Mouse (Mus musculus) embryonic fibroblast, embryonic 13.5 days (primary cell): ENCODE measurements around the gene Spns2.

ENCODE experiments used
- CTCF ChIP-seq: IDR thresholded peaks from 2 replicates; pipeline ENCODE4 v1.5.1; 2011; ENCODE audit warnings: mild to moderate bottlenecking, control low read depth, low read length, moderate library complexity, borderline replicate concordance; ENCODE audit not compliant: insufficient read depth
- POLR2A ChIP-seq: IDR thresholded peaks from 2 replicates; pipeline ENCODE4 v1.6.1; 2011; ENCODE audit warnings: low read depth, mild to moderate bottlenecking, control low read depth, low read length, moderate library complexity

DNA sequence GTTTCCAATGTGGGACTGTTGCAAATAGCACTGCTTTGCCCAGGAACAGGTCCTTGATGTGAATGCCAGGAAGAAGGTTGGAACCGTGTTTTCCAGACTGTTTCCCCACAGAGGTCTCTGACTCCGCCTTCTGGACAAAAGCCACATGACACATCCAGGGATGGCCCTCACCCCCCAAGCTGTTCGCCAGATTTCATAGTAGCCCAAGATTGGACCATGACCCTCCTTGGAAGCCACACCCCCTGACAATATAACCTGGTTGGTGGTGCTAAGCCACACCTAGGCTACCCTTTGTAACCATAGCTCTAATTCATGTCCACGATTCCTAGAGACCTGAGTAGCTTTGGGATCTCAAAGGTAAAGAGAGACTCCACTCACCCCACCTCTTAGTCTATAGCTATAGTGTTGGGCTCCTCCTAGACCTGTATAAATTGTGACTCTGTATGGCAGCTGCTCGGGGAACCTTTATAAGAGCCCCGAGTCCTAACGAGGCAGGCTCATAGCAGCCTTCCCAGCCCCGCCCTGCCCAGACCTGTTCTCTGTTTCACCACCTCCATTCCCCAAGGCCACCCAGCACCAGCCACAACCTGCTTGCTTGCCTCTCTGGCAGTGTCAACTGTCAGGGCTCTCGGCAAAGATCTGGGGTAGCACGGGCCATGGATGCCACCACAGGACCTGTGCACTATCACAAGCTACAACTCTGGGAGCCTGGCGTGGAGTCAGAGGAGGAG is 54.6 kb downstream of the Spns2 start, which contains the start of gene Ggt6:
- TF ChIP-seq CTCF (no peak), POLR2A (no peak)
